Mouse (Mus musculus) stomach, postnatal 0 days (tissue): ENCODE data around the gene Pde2a. TPM values are rescaled to one million over a fixed set of nuclear protein-coding genes. Genes with fewer than 3 reads are reported as not detected.

ENCODE experiments used
- ATAC-seq: fragments of 200-750 bp; cut with Nextera tagmentation; 2 replicates; pipeline ENCODE4 v1.8.0; 2017; ENCODE audit not compliant: low FRiP score, low TSS enrichment
- DNase-seq: peaks from one replicate; pipeline ENCODE4 v3.0.0-alpha.2; 2016; ENCODE audit warnings: low spot score
- H3K27ac ChIP-seq: fragments of 300-500 bp; sonication (generic); replicated peaks from 2 replicates; pipeline ENCODE4 v1.5.1; 2014; ENCODE audit warnings: mild to moderate bottlenecking, control low read depth
- H3K27me3 ChIP-seq: fragments of 300-500 bp; sonication (generic); 2 replicates; pipeline ENCODE4 v1.6.1; 2014; ENCODE audit warnings: low read length; ENCODE audit not compliant: control insufficient read depth, insufficient read depth
- H3K36me3 ChIP-seq: fragments of 300-500 bp; sonication (generic); 2 replicates; pipeline ENCODE4 v1.6.1; 2014; ENCODE audit warnings: low read length, mixed read lengths; ENCODE audit not compliant: control insufficient read depth, insufficient read depth
- H3K4me1 ChIP-seq: fragments of 300-500 bp; sonication (generic); replicated peaks from 2 replicates; pipeline ENCODE4 v1.6.1; 2014; ENCODE audit warnings: antibody characterized with exemption; ENCODE audit not compliant: control insufficient read depth, insufficient read depth
- H3K4me2 ChIP-seq: fragments of 300-500 bp; sonication (generic); replicated peaks from 2 replicates; pipeline ENCODE4 v1.6.1; 2014; ENCODE audit warnings: low read depth, mild to moderate bottlenecking, control low read depth, moderate library complexity
- H3K4me3 ChIP-seq: fragments of 300-500 bp; sonication (generic); 2 replicates; pipeline ENCODE4 v1.5.1; 2014; ENCODE audit warnings: low read depth, low read length, control low read depth
- H3K9ac ChIP-seq: fragments of 300-500 bp; sonication (generic); 2 replicates; pipeline ENCODE4 v1.6.1; 2014; ENCODE audit warnings: mild to moderate bottlenecking, low read length, control low read depth, mixed read lengths
- H3K9me3 ChIP-seq: fragments of 300-500 bp; sonication (generic); 2 replicates; pipeline ENCODE4 v1.6.1; 2016; ENCODE audit warnings: low read length; ENCODE audit not compliant: control insufficient read depth
- CTCF ChIP-seq: IDR thresholded peaks from 2 replicates; pipeline ENCODE4 v1.5.1; 2016; ENCODE audit warnings: antibody characterized with exemption, low read depth, mild to moderate bottlenecking, moderate library complexity
- EP300 ChIP-seq: optimal IDR thresholded peaks from 2 replicates; pipeline ENCODE3; 2016; ENCODE audit warnings: antibody characterized with exemption
- WGBS: fragments of 180-500 bp; shearing (Covaris S2); extraction: QIAGEN DNeasy Blood & Tissue Kit; methylation state at CpG from one replicate; pipeline ENCODE4 v1.1.7; 2014; 5-methylcytosine and 5-hydroxymethylcytosine counted together
- polyA plus RNA-seq: library from polyadenylated mRNA; unstranded; fragments of >200 nt; fragmentation: Nextera tagmentation; extraction: Ambion mirVana; gene quantifications from 2 replicates; pipeline ENCODE4 v1.2.1, GENCODE M21; 2015

Gene Pde2a
- polyA plus RNA-seq, 1 experiment from 2014 or later = 9.2 TPM

DNA sequence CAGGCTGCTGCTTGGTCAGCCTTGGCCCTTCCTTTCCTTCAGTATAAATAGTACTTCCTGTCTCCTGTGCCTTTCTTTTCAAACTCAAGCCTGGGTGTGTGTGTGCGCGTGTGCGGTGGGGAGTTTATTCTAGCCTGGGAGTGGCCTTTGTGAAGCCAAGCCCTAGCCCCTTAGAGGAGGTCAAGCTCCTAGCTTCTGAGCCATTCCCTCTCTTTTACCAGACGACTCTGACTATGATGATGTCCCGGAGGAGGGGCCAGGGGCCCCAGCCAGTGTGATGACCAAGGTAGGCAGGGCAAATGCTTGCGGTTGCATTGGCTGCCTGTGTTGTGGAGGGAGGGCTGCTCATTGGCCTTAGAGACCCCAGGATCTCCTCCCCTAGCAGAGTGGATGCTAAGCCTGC, 36.2 kb upstream of the Pde2a start:
- H3K9ac ChIP-seq = no peak overlapping the region
- ATAC-seq = peak; percentile 49

DNA sequence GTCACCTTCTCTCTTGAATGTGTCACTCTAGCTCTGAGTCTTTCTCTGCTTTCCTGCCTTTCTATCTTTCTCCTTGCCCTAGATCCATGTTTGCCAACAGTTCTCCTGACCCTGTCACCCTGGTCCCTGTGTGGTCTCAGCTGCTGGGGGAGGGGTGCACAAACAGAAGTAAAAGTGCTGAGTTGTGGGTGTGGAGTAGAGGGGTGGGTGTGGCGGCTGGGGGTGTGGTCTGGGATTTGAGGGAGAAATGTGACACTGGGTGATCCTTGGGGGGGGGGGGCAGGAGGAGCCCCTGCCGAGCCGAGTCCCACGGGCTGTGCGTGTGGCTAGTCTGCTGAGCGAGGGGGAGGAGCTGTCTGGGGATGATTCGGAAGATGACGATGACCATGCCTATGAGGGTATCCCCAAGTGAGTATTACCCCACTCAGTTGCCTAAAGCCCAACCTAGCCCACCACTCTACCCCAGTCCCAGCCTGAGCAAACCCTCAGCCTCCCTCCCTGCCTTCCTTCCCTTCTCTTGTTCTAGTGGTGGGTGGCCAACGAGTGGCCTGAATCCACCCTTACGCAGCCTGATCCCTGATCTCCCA, 35.5 kb upstream of the Pde2a start:
- Histone ChIP-seq H3K36me3 (peaks cover 11% of the 10 kb centered on the region; the same call in 1 of the 2 replicates), H3K27me3 (no peaks in the 10 kb centered on the region), H3K4me3 (no peak overlapping the region), H3K9ac (no peak overlapping the region), H3K4me2 (peak overlapping the region; percentile 31), H3K27ac (peak overlapping the region; percentile 77), H3K4me1 (peaks cover 7% of the 10 kb centered on the region; the same call in 1 of the 2 replicates), H3K9me3 (no peaks in the 10 kb centered on the region)
- 34% methylated on average over 10 of the region's 10 CpGs for WGBS
- DNase-seq (peak; percentile 38), ATAC-seq (peak; percentile 19)
- no peak for TF ChIP-seq CTCF
- no peak for TF ChIP-seq EP300

More for the DNA sequence above, 36.2 kb upstream of the Pde2a start:
- Histone ChIP-seq H3K4me1 (peaks cover 7% of the 10 kb centered on the region; the same call in 1 of the 2 replicates), H3K4me3 (no peak overlapping the region), H3K27me3 (no peaks in the 10 kb centered on the region), H3K4me2 (peak overlapping the region; percentile 31), H3K27ac (peak overlapping the region; percentile 77), H3K9me3 (no peaks in the 10 kb centered on the region), H3K36me3 (peaks cover 10% of the 10 kb centered on the region; the same call in 1 of the 2 replicates)
- DNase-seq = peak; percentile 65
- TF ChIP-seq CTCF = no peak
- no peak for TF ChIP-seq EP300
- 12% methylated on average over 6 of the region's 6 CpGs for WGBS

- WGBS = 88% methylated on average over 6 of the region's 6 CpGs
- H3K27me3 ChIP-seq = no peaks in the 10 kb centered on the region
- H3K9ac ChIP-seq = no peak overlapping the region
- H3K27ac ChIP-seq = no peak overlapping the region
- H3K4me1 ChIP-seq = peaks cover 7% of the 10 kb centered on the region; the same call in 1 of the 2 replicates
- H3K4me3 ChIP-seq = no peak overlapping the region
- H3K36me3 ChIP-seq = peaks cover 11% of the 10 kb centered on the region; the same call in 1 of the 2 replicates
- TF ChIP-seq EP300 = no peak
- no peak for TF ChIP-seq CTCF
- DNase-seq (no peak), ATAC-seq (no peak)
- no peak overlapping the region for H3K4me2 ChIP-seq
- no peaks in the 10 kb centered on the region for H3K9me3 ChIP-seq
Measured at GRCm38 (mm10) chr7:101389256-101389655, 32.2 kb upstream of the Pde2a start.

DNA sequence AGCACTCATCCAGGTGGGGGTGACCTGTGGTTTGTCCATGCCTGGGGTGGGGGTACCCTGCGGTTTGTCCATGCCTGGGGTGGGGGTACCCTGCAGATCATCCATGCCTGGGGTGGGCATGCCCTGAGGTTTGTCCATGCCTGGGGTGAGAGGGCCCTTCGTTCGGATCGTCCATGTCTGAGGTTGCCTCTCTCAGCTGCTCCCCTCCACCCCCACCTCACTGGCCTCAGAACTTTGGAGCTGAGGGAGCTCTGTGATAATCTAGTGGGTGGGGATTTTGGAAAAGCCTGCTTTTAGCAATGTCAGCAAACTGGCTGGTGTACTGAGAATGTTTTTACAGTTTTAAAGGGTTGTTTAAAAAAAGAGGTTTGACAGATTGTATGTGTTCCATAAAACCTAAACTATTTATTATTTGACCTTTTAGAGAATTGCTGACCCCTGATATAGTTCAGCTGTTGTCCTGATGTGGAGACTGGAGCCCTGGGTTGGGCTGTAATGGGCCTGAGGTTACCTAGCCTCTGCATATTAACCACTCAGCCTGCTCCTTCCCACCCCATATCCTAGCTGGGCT, 29.5 kb upstream of the Pde2a start:
- no peak for TF ChIP-seq CTCF
- no peak for TF ChIP-seq EP300
- no peaks in the 10 kb centered on the region for H3K9me3 ChIP-seq
- no peak overlapping the region for H3K4me2 ChIP-seq
- H3K27ac ChIP-seq = peak overlapping the region; percentile 91
- H3K9ac ChIP-seq = no peak overlapping the region
- H3K4me3 ChIP-seq = no peak overlapping the region
- ATAC-seq = no peak
- 48% methylated on average over 4 of the region's 4 CpGs for WGBS
- H3K36me3 ChIP-seq = peaks cover 22% of the 10 kb centered on the region
- H3K4me1 ChIP-seq = no peaks in the 10 kb centered on the region
- DNase-seq = no peak
- no peaks in the 10 kb centered on the region for H3K27me3 ChIP-seq

GRCm38 (mm10) chr7:101393015-101393414, 28.5 kb upstream of the Pde2a start:
- no peaks in the 10 kb centered on the region for H3K27me3 ChIP-seq
- H3K9ac ChIP-seq = peak overlapping the region; percentile 18; the same call in 1 of the 2 replicates
- no peak for DNase-seq
- peaks cover 18% of the 10 kb centered on the region for H3K36me3 ChIP-seq
- ATAC-seq = no peak
- H3K9me3 ChIP-seq = no peaks in the 10 kb centered on the region
- H3K4me2 ChIP-seq = no peak overlapping the region
- no peak for TF ChIP-seq EP300
- no peak for TF ChIP-seq CTCF
- no peaks in the 10 kb centered on the region for H3K4me1 ChIP-seq
- no peak overlapping the region for H3K4me3 ChIP-seq
- H3K27ac ChIP-seq = peak overlapping the region; percentile 91
- 55% methylated on average over 4 of the region's 4 CpGs for WGBS
